Mouse (Mus musculus) heart, embryonic 15.5 days (tissue): ENCODE data around the gene Sarm1. TPM values are rescaled to one million over a fixed set of nuclear protein-coding genes. Genes with fewer than 3 reads are reported as not detected.

Experiments
- ATAC-seq: fragments of 200-750 bp; cut with Nextera tagmentation; replicated peaks from 2 replicates; pipeline ENCODE4 v1.8.0; 2017; ENCODE audit warnings: low read depth, moderate TSS enrichment; ENCODE audit not compliant: insufficient number of reproducible peaks, insufficient read depth, low FRiP score
- H3K27ac ChIP-seq: fragments of 300-500 bp; sonication (generic); 2 replicates; pipeline ENCODE4 v1.5.1; 2015; ENCODE audit warnings: mild to moderate bottlenecking, inconsistent platforms
- H3K27me3 ChIP-seq: fragments of 300-500 bp; sonication (generic); 2 replicates; pipeline ENCODE4 v1.6.1; 2015; ENCODE audit warnings: inconsistent platforms
- H3K36me3 ChIP-seq: fragments of 300-500 bp; sonication (generic); 2 replicates; pipeline ENCODE4 v1.6.1; 2015; ENCODE audit warnings: mild to moderate bottlenecking, inconsistent platforms
- H3K4me1 ChIP-seq: fragments of 300-500 bp; sonication (generic); replicated peaks from 2 replicates; pipeline ENCODE4 v1.6.1; 2015; ENCODE audit warnings: inconsistent platforms
- H3K4me2 ChIP-seq: fragments of 300-500 bp; sonication (generic); 2 replicates; pipeline ENCODE4 v1.6.1; 2015; ENCODE audit warnings: inconsistent platforms, mild to moderate bottlenecking, moderate library complexity
- H3K4me3 ChIP-seq: fragments of 300-500 bp; sonication (generic); 2 replicates; pipeline ENCODE4 v1.5.1; 2015; ENCODE audit warnings: mild to moderate bottlenecking, inconsistent platforms
- H3K9ac ChIP-seq: fragments of 300-500 bp; sonication (generic); 2 replicates; pipeline ENCODE4 v1.6.1; 2015; ENCODE audit warnings: mild to moderate bottlenecking, inconsistent platforms
- H3K9me3 ChIP-seq: fragments of 300-500 bp; sonication (generic); replicated peaks from 2 replicates; pipeline ENCODE4 v1.6.1; 2016; ENCODE audit warnings: inconsistent platforms
- WGBS: fragments of 180-500 bp; shearing (Covaris S2); methylation state at CpG from one replicate; pipeline ENCODE4 v1.1.7; 2015; ENCODE audit warnings: mixed read lengths; 5-methylcytosine and 5-hydroxymethylcytosine counted together
- polyA plus RNA-seq: library from polyadenylated mRNA; unstranded; fragments of >200 nt; fragmentation: Nextera tagmentation; extraction: Ambion mirVana; gene quantifications from 2 replicates; pipeline ENCODE4 v1.2.1, GENCODE M21; 2015

Gene Sarm1
- polyA plus RNA-seq, 1 experiment from 2014 or later, result 0.15 TPM

DNA sequence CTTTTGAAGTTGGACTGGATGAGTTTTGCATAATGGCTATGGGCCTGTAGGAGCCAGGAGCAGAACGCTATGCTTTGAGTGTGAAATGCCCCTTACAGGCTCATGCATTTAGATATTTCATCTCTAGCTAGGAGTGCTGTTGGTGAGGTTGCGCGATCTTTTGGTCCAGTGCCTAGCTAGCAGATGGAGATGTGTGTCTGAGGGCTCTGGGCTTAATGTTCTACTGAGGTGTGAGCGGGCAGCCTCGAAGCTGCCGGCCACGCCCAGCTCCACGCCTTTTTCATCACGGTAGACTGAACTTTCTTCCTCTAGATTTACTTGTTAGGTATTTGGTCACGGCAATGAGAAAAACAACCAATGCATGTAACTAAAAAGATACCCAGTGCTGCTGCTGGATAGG, 66.4 kb downstream of the Sarm1 start:
- no peak overlapping the region for H3K27ac ChIP-seq
- no peak overlapping the region for H3K4me2 ChIP-seq
- no peaks in the 10 kb centered on the region for H3K36me3 ChIP-seq
- H3K27me3 ChIP-seq, result no peaks in the 10 kb centered on the region
- H3K9me3 ChIP-seq, result no peaks in the 10 kb centered on the region
- peaks cover 8% of the 10 kb centered on the region for H3K4me1 ChIP-seq
- 85% methylated on average over 10 of the region's 10 CpGs for WGBS
- no peak overlapping the region for H3K9ac ChIP-seq
- no peak for ATAC-seq
- no peak overlapping the region for H3K4me3 ChIP-seq

DNA sequence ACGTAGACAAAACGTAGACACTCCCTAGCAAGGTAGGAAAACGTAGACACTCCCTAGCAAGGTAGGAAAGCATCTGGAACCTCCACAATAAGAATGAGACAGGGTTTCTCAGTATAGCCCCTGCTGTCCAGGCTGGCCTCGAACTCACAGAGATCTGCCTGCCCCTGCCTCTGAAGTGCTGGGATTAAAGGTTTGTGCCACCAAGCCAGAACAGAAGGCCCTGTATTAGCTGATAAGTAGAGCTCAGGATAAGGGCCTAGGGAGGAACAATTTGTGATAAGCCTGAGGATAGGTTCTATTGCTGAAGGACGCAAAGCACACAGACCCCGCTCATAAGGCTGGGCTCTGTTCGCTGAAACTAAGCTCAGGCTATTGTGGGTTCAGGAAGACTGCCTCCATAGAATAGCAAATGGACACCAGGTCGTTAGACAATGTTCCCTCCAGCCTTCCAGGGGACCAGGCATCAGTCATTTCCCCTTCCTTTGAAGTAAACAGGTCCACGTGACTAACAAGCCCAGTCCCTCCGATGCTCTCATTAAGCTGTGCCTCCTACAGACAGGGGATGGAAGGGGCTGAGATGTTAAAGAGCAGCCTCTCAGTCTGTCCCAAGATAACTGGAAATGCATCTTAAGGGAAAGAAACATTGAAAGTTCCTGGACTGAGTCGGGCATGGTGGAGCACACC, 67.2 kb downstream of the Sarm1 start:
- H3K4me2 ChIP-seq, result no peak overlapping the region
- WGBS, result 40% methylated on average over 11 of the region's 11 CpGs
- no peaks in the 10 kb centered on the region for H3K9me3 ChIP-seq

DNA sequence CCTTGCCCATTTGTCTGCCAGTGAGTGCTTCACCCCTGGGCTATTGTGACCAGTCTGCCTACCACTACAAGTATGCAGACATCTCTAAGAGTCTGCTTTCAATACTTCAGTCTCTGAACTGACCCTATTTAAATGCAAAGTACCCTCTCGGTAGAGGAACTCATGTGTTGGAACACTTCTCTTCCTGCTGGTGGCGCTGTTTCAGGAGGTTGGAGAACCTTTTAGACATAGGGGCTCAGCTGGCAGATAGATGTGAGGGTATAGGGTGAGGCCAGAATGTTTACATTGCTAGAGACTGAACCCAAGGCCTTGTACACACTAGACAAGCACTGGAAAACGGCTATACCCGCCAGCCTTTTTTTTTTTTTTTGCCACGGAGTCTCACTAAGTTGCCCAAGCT, 69.2 kb downstream of the Sarm1 start:
- no peaks in the 10 kb centered on the region for H3K9me3 ChIP-seq
- no peak overlapping the region for H3K4me2 ChIP-seq
- H3K27me3 ChIP-seq, result no peaks in the 10 kb centered on the region
- no peaks in the 10 kb centered on the region for H3K4me1 ChIP-seq
- no peak overlapping the region for H3K9ac ChIP-seq
- no peak overlapping the region for H3K27ac ChIP-seq
- WGBS, result 76% methylated on average over 5 of the region's 5 CpGs
- H3K4me3 ChIP-seq, result no peak overlapping the region
- no peak for ATAC-seq
- no peaks in the 10 kb centered on the region for H3K36me3 ChIP-seq

More for the DNA sequence above, 67.2 kb downstream of the Sarm1 start:
- Histone ChIP-seq H3K27me3 (no peaks in the 10 kb centered on the region), H3K4me1 (no peaks in the 10 kb centered on the region; the same call in 1 of the 2 replicates), H3K4me3 (no peak overlapping the region), H3K36me3 (no peaks in the 10 kb centered on the region), H3K27ac (no peak overlapping the region), H3K9ac (no peak overlapping the region)
- no peak for ATAC-seq

DNA sequence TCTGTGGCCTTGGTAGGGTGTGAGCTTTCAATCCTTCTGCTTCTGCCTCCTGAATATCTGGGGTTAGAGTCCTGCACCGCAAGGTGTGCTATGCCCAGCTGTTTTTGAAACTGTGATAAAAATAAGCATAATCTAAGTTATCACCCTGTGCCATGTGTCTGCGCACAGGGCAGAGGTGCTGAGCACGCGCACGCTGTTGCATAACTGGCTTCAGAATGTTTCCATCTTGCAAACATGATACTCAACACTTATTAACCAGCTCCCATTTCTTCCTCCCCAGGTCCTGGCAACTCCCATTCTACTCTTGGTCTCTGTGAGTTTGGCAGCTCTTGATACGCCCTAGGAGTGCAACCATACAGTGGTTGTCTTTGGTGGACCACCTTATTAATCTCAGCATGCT, 69.9 kb downstream of the Sarm1 start:
- H3K27ac ChIP-seq, result no peak overlapping the region
- H3K27me3 ChIP-seq, result peaks cover 6% of the 10 kb centered on the region
- no peak overlapping the region for H3K4me3 ChIP-seq
- no peak overlapping the region for H3K4me2 ChIP-seq
- 89% methylated on average over 6 of the region's 6 CpGs for WGBS
- no peaks in the 10 kb centered on the region for H3K9me3 ChIP-seq
- no peak overlapping the region for H3K9ac ChIP-seq
- H3K4me1 ChIP-seq, result no peaks in the 10 kb centered on the region
- H3K36me3 ChIP-seq, result no peaks in the 10 kb centered on the region
- no peak for ATAC-seq

DNA sequence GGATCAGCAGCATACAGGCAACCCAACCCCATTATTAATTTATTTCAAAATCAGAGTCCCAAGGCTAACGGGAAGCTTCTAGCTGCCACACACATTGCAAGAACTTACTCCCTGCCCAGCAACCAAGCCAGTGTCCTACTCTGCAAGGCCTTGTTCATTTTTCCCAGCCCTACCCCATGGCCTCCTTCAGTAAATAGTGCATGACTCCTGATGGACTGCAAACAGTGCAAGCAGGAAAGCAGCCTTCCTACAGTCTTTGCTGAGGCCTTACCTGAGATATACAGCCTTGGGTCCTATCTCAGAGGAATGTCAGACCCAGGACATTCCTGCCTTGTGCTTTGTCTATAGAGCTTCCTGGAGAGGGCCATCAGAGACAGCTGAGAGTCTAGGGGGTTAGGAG, 72.0 kb downstream of the Sarm1 start:
- Histone ChIP-seq H3K4me3 (no peak overlapping the region), H3K27me3 (peaks cover 23% of the 10 kb centered on the region), H3K27ac (no peak overlapping the region), H3K36me3 (no peaks in the 10 kb centered on the region), H3K9ac (no peak overlapping the region), H3K4me2 (no peak overlapping the region), H3K9me3 (no peaks in the 10 kb centered on the region), H3K4me1 (no peaks in the 10 kb centered on the region)
- 94% methylated on average over 1 of the region's 1 CpGs for WGBS
- ATAC-seq, result no peak

DNA sequence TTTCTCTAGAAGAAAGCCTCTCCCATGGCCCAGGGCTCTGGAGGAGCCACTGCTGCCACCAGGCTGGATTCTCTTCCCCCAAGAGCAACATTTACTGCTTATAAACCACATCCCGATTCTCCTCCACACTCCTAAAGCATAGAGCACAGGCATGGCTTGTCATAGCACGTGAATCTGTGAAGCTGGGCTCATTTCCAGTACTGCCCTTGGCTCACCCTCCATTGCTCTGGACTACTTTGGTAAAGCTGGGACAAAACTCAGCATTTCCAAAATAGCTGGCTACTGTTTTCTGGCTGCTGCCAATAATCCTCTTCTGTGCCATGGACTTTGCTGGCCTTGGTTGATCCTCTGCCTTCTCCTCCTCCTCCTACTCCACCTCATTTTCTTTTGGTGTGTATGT, 73.2 kb downstream of the Sarm1 start:
- WGBS, result 52% methylated on average over 2 of the region's 2 CpGs
- H3K27ac ChIP-seq, result no peak overlapping the region
- no peaks in the 10 kb centered on the region for H3K9me3 ChIP-seq
- H3K4me2 ChIP-seq, result no peak overlapping the region
- no peaks in the 10 kb centered on the region for H3K36me3 ChIP-seq
- no peaks in the 10 kb centered on the region for H3K4me1 ChIP-seq
- no peak for ATAC-seq
- no peak overlapping the region for H3K9ac ChIP-seq
- H3K27me3 ChIP-seq, result peaks cover 30% of the 10 kb centered on the region
- no peak overlapping the region for H3K4me3 ChIP-seq

Other genes starting within 250 kb of the Sarm1 start
- 63.9 and 71.9 TPM in 2 replicates for gene 2610507B11Rik, start 236.0 kb downstream of the Sarm1 start, polyA plus RNA-seq
- 0.23 and 0.38 TPM in 2 replicates for gene BC030499, start 206.9 kb downstream of the Sarm1 start, polyA plus RNA-seq
- 21.6 and 30.9 TPM in 2 replicates for gene Spag5, start 196.2 kb downstream of the Sarm1 start, polyA plus RNA-seq
- 20.6 and 28.6 TPM in 2 replicates for gene Aldoc, start 174.8 kb downstream of the Sarm1 start, polyA plus RNA-seq
- 46.1 and 62.4 TPM in 2 replicates for gene Pigs, start 169.3 kb downstream of the Sarm1 start, polyA plus RNA-seq
- 31.0 and 43.3 TPM in 2 replicates for gene Unc119, start 154.3 kb downstream of the Sarm1 start, polyA plus RNA-seq
- 0.78 and 8.9 TPM in 2 replicates for gene Foxn1, start 111.2 kb downstream of the Sarm1 start, polyA plus RNA-seq
- gene Slc13a2, start 75.5 kb downstream of the Sarm1 start, polyA plus RNA-seq, result 0.08 TPM in 1 of 2 replicates, not detected in the other
- gene Slc46a1, start 32.1 kb downstream of the Sarm1 start, polyA plus RNA-seq, result 6.5 and 7.5 TPM in 2 replicates
- gene Vtn, start 1.3 kb upstream of the Sarm1 start, polyA plus RNA-seq, result 1.3 and 4.7 TPM in 2 replicates
- not detected in 2 replicates for gene Sebox, start 5.7 kb upstream of the Sarm1 start, polyA plus RNA-seq
- gene Tmem199, start 14.4 kb upstream of the Sarm1 start, polyA plus RNA-seq, result 36.3 and 37.8 TPM in 2 replicates
- gene Poldip2, start 14.4 kb upstream of the Sarm1 start, polyA plus RNA-seq, result 157 and 162 TPM in 2 replicates
- gene Tnfaip1, start 38.6 kb upstream of the Sarm1 start, polyA plus RNA-seq, result 63.7 and 73.0 TPM in 2 replicates
- 97.5 and 106 TPM in 2 replicates for gene Ift20, start 38.6 kb upstream of the Sarm1 start, polyA plus RNA-seq
- 43.8 and 48.7 TPM in 2 replicates for gene Tmem97, start 53.0 kb upstream of the Sarm1 start, polyA plus RNA-seq
- gene Nlk, start 199.6 kb upstream of the Sarm1 start, polyA plus RNA-seq, result 10.8 and 13.6 TPM in 2 replicates